Mouse (Mus musculus) gastrocnemius, postnatal 14 days (tissue): ENCODE data around the gene Elovl3. TPM values are rescaled to one million over a fixed set of nuclear protein-coding genes. Genes with fewer than 3 reads are reported as not detected.

Source experiments
- total RNA-seq, 2 experiments: library from RNA; stranded (reverse); gene quantifications; 2 replicates each; pipeline ENCODE4 v1.2.3; 2021

Gene Elovl3
- total RNA-seq, 2 experiments from 2014 or later = not detected

Other genes with a start within 250 kb of the Elovl3 start
- gene Armh3, start 133.4 kb upstream of the Elovl3 start, total RNA-seq = 10 to 100 TPM; 10.8 to 10.9 TPM
- gene Hps6, start 128.4 kb upstream of the Elovl3 start, total RNA-seq = 1 to 10 TPM; 3.1 to 3.8 TPM
- 10 to 100 TPM; 11.2 to 11.5 TPM for gene Pprc1, start 87.0 kb upstream of the Elovl3 start, total RNA-seq
- gene Ldb1, start 86.7 kb upstream of the Elovl3 start, total RNA-seq = 10 to 100 TPM; 26.2 to 28.5 TPM
- 10 to 100 TPM; 17.5 to 25.5 TPM for gene Nolc1, start 56.0 kb upstream of the Elovl3 start, total RNA-seq
- gene Pitx3, start 16.4 kb downstream of the Elovl3 start, total RNA-seq = 10 to 100 TPM; 12.9 to 21.9 TPM
- gene Gbf1, start 20.6 kb downstream of the Elovl3 start, total RNA-seq = 10 to 100 TPM; 45.0 to 47.8 TPM
- gene Nfkb2, start 172.4 kb downstream of the Elovl3 start, total RNA-seq = 10 to 100 TPM in 1 of 2 experiments, 1 to 10 TPM in 1; 9.6 to 10.4 TPM
- 1 to 10 TPM; 1.4 to 1.9 TPM for gene Psd, start 195.3 kb downstream of the Elovl3 start, total RNA-seq
- 1 to 10 TPM; 2.4 to 2.8 TPM for gene Fbxl15, start 196.3 kb downstream of the Elovl3 start, total RNA-seq
- gene Cuedc2, start 206.8 kb downstream of the Elovl3 start, total RNA-seq = 10 to 100 TPM; 68.7 to 79.0 TPM
- gene Mfsd13a, start 209.2 kb downstream of the Elovl3 start, total RNA-seq = 1 to 10 TPM; 1.1 TPM
- under 1 TPM; 0.16 to 0.39 TPM for gene 2310034G01Rik, start 218.4 kb downstream of the Elovl3 start, total RNA-seq